Mouse (Mus musculus): ENCODE measurements around the gene Myo7a.

Gene Myo7a

GRCm38 (mm10) chr7:98142648-98143047 lies 23.3 kb upstream of the Myo7a start:
- no peak for DNase-seq (ENCODE audit: low spot score)

GRCm38 (mm10) chr7:98142247-98142646 lies 22.9 kb upstream of the Myo7a start:
- no peak for DNase-seq (ENCODE audit: low spot score)

GRCm38 (mm10) chr7:98141206-98141605 lies 21.9 kb upstream of the Myo7a start:
- no peak for DNase-seq (ENCODE audit: low spot score)

- no peak for DNase-seq (ENCODE audit: low spot score)
Observed at GRCm38 (mm10) chr7:98140597-98140996, 21.3 kb upstream of the Myo7a start.

GRCm38 (mm10) chr7:98139216-98139615 lies 19.9 kb upstream of the Myo7a start:
- DNase-seq (ENCODE audit: low spot score), result no peak

GRCm38 (mm10) chr7:98137995-98138394 lies 18.7 kb upstream of the Myo7a start:
- no peak for DNase-seq (ENCODE audit: low spot score)

GRCm38 (mm10) chr7:98137583-98137982 lies 18.3 kb upstream of the Myo7a start:
- DNase-seq (ENCODE audit: low spot score), result no peak

- no peak for DNase-seq (ENCODE audit: low spot score)
Observed at GRCm38 (mm10) chr7:98131751-98132150, 12.4 kb upstream of the Myo7a start.

- DNase-seq (ENCODE audit: low spot score), result peak; percentile 52
Observed at GRCm38 (mm10) chr7:98125473-98125872, 6.1 kb upstream of the Myo7a start.

- no peak for DNase-seq (ENCODE audit: low spot score)
Observed at GRCm38 (mm10) chr7:98124701-98125100, 5.4 kb upstream of the Myo7a start.

GRCm38 (mm10) chr7:98121673-98122072 lies 2.3 kb upstream of the Myo7a start:
- no peak for DNase-seq (ENCODE audit: low spot score)

GRCm38 (mm10) chr7:98121241-98121640 lies 1.9 kb upstream of the Myo7a start:
- no peak for DNase-seq (ENCODE audit: low spot score)

- peak; percentile 69 for DNase-seq (ENCODE audit: low spot score)
Observed at GRCm38 (mm10) chr7:98120325-98120724, 1.0 kb upstream of the Myo7a start.

- DNase-seq (ENCODE audit: low spot score), result no peak
Observed at GRCm38 (mm10) chr7:98119961-98120232, 573 bp upstream of the Myo7a start.

GRCm38 (mm10) chr7:98117012-98117660 lies 2.2 kb downstream of the Myo7a start:
- DNase-seq (ENCODE audit: low spot score), result peak; percentile 72

- no peak for DNase-seq (ENCODE audit: low spot score)
Observed at GRCm38 (mm10) chr7:98114656-98115055, 4.7 kb downstream of the Myo7a start.

- no peak for DNase-seq (ENCODE audit: low spot score)
Observed at GRCm38 (mm10) chr7:98111233-98111632, 8.1 kb downstream of the Myo7a start.

GRCm38 (mm10) chr7:98109771-98110170 lies 9.6 kb downstream of the Myo7a start:
- DNase-seq (ENCODE audit: low spot score), result no peak

GRCm38 (mm10) chr7:98108636-98109430 lies 10.5 kb downstream of the Myo7a start:
- no peak for DNase-seq (ENCODE audit: low spot score)

GRCm38 (mm10) chr7:98106272-98106671 lies 13.1 kb downstream of the Myo7a start:
- no peak for DNase-seq (ENCODE audit: low spot score)

GRCm38 (mm10) chr7:98104481-98105435 lies 14.6 kb downstream of the Myo7a start:
- no peak for DNase-seq (ENCODE audit: low spot score)

GRCm38 (mm10) chr7:98103942-98104292 lies 15.4 kb downstream of the Myo7a start:
- no peak for DNase-seq (ENCODE audit: low spot score)

Data from ovary, postnatal 36 days (tissue).